Mouse (Mus musculus) lung, postnatal 4 days (tissue): ENCODE measurements around the gene Hyal2.
A peak's percentile ranks its signal among the peaks of the same experiment; 100 is the strongest.

Source experiments
- DNase-seq, 2 experiments: peaks; one replicate each; pipeline ENCODE4 v3.0.0; 2021

Hyal2 gene

GRCm38 (mm10) chr9:107612945-107613569 lies 45.3 kb downstream of the Hyal2 start:
- DNase-seq = no peak

DNA sequence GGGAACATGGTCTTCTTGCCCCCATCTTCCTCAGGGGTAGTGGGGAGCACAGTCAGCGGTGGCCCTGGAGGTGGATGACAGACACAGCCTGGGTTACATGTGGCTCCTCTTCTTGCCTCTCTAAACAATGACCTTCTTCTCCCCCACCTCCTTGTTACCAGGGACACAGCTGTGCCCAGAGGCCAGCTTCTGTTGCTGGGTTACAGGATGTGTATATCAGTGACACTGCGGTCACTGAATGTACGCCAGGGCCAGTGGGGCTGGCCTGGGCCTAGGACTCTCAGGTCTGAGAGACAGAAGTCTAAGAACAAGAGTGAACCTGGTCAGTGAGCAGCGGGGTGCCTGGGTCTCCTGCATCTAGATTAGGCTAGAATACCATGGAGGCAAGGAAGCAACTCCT lies 47.3 kb downstream of the Hyal2 start:
- DNase-seq = no peak

DNA sequence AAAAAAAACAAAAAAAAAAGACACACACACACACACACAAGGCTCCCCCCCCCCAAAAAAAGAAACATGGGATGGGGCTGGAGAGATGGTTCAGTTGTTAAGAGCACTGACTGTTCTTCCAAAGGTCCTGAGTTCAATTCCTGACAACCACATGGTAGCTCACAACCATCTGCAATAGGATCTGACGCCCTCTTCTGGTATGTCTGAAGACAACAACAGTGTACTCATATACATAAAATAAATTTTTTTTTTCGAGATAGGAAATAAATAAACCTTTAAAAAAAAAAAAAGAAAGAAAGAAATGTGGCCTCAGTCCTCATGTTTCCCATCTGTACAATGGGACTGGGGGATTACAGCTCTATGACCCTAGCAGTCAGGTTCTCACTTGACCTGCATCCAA lies 49.7 kb downstream of the Hyal2 start:
- DNase-seq = no peak

GRCm38 (mm10) chr9:107618098-107618497 lies 50.4 kb downstream of the Hyal2 start:
- peak; percentile 39 to 60 for DNase-seq

DNA sequence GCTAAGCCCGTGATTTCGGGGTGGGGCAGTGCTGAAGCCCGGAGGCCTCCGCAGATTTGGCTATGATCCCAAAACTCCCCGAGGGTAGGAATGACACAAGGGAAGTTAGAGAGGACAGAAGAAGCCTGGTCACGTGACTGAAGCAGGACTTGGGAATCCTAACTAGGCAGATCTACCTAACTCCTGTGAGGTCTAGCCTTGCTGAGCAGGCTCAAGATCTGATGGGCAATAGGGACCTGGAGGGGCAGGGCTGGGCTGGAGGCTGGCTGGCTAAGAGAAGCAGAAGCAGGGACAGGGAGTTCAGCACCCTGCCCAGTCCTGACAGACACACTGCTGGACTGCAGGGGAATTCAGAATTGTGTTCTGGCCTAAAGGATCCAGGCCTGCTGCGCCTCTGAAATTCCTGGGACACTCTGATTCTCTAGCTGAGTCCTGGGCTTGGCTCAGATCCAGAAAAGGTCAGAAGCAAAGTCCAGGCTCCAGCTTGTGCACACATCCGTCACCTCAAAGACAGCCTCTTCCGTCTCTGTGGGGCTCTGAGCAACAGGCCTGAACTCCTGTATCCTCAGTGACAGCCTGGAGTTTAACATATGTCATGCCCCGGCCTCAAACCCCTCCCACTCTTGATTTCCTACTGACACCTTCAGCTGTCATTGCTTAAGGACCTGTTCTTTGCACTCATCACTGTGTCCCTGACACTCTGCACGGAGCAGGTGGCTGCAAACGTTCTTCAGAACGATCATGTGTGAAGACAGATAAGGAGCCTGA lies 51.2 kb downstream of the Hyal2 start:
- peak; percentile 66 to 83 for DNase-seq

DNA sequence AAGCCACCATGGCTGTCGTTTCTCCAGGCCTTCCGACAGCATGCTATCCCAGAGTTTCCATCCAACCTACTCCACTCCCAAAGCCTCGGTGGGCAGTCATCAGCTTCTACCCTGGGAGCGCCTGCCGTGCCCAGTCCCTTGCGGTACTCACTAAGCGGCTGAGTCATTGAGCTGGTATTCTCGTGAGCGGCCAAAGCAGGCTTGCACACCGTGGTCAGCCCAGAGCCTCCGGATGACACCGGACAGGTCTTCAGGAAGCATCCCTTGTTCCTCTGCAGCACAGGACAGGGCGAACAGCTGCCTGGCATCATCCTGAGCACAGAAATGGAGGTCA lies 51.8 kb downstream of the Hyal2 start:
- DNase-seq = no peak

GRCm38 (mm10) chr9:107620954-107621353 lies 53.2 kb downstream of the Hyal2 start:
- no peak for DNase-seq
